Mouse (Mus musculus) adipocyte (in vitro differentiated cells): Measurements from ENCODE around the gene Ccnjl.

Experiments used
- DNase-seq: peaks from one replicate; pipeline ENCODE4 v3.0.0-alpha.2; 2016; ENCODE audit warnings: low spot score

Ccnjl gene

DNA sequence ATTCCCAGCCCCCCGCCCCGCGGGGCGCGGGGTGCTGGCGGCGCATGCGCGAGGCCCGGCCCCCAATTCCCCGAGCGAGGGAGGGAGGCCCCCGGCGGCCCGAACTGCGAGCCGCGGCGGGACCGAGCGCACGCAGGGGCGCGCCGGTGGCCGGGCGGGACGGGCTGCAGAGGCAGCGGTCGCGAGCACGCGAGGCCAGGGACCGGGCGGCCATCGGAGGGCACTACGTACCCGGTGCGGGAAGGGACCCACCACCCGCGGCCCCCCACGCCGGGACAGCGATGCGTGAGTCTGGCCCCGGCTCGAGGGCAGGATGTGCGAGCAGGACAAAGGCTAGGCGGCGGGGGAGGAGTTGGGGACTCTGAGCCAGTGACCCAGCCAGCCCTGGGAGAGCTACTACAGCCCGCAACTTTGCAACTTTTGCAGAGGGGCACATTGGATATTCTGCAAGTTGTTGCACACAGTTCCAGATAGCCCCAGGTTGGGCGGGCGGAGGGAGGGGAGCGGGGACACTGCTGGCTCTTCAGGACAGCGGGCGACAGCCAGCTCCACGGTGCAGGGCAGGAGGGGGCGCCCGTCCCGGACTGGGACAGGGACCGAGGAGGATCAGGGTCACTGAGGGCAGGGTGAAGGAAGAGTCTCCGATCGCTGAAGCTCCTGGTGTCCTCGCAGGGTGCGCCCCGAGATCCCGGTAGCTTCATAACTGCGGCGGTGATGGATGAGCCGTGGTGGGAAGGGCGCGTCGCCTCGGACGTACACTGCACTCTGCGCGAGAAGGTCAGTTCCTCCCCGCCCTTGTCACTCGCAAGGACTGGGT lies at the start of gene Ccnjl:
Gene Ccnjl (plus strand): TSS at position 102 of the 817 bp plus-strand sequence.
- no peak for DNase-seq

DNA sequence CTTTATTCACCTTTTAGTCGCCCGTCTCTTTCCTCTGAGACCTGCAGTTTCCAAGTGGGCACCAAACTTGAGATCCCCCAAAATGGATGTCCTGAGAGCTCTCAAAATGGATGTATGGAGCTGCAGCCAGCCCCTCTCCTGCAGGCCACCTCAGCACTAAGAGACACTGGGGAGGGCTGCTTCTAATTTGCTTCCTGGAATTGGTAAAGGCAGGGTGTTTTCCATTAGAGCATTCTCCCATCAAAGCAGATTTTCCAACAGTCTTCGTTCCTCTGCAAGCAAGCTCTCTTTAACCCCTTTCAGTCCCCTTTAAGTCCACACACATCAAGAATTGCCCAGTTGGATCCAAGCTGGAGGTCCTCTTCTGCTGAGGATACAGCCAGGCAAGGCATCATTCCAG lies 49.2 kb upstream of the Ccnjl start:
- no peak for DNase-seq

- no peak for DNase-seq
Observed at GRCm38 (mm10) chr11:43480561-43480960, 48.0 kb upstream of the Ccnjl start.

DNA sequence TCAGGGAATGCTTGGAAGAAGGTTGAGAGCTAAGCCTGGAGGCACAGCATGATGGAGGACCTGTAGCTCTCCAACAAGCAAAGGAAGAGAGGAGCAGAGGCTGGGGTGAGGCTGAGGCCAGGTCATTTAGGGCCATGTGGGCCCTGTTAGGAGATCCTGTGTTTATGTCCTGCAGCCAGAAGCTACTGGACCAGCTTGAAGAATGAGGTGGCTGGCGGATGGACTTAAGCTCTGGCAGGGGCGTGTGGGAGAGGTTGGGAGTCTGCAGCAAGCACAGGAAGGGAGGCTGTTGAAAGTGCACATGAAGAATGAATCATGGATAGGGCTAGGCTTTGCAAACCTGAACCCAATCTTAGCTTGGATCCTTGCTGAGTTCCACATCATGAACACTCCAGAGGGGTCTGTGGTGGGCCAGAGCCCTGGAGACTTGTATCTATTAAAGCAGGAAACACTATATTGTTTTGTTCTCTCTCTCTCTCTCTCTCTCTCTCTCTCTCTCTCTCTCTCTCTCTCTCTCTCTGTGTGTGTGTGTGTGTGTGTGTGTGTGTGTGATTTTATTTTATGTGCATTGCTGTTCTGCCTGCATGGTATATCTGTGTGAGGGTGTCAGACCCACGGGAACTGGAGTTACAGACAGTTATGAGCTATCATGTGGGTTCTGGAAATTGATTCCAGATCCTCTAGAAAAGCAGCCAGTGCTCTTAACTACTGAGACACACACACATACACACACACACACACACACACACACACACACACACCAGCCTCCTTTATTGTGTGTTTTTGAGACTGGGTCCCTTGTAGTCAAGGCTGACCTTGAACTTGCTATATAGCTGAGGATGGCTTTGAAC lies 46.7 kb upstream of the Ccnjl start:
- DNase-seq, result no peak

- no peak for DNase-seq
Observed at GRCm38 (mm10) chr11:43483122-43483792, 45.3 kb upstream of the Ccnjl start.

- no peak for DNase-seq
Observed at GRCm38 (mm10) chr11:43484057-43484456, 44.5 kb upstream of the Ccnjl start.

DNA sequence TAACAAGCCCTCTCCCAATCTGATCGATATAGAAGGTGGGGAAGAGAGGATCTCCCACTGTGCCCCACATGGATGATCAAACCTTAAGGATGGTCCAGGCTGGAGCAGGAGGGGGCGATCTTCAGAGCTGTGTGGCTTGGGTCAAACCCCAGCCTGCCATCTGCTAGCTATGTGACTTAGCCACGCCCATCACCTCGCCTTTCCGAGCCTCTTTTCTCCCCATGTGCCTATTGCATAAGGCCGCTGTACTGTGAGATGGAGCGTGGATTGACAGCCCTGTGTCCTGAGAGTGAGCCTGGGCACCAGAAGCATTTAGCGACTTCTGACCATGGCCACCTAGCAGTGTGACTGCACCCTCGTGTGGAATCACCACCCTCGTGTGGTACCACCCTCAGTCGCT lies 43.9 kb upstream of the Ccnjl start:
- no peak for DNase-seq

DNA sequence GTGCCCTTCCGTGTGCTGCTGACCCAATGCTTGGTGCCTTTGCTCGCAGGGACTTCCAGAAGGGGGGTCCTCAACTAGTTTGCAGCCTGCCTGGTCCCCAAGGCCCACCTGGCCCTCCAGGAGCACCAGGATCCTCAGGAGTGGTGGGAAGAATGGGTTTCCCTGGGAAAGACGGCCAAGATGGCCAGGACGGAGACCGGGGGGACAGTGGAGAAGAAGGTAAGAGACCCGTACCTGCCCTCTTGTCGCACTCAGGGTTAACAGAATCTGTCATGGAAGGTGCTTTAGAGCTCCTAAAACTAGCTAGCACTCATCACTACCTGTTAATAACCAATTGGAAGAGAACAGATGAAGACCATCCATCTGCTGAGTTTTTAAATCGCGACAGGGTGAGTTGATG lies 42.7 kb upstream of the Ccnjl start:
- DNase-seq, result no peak

- DNase-seq, result peak; percentile 78
Observed at GRCm38 (mm10) chr11:43492663-43493062, 35.9 kb upstream of the Ccnjl start.

DNA sequence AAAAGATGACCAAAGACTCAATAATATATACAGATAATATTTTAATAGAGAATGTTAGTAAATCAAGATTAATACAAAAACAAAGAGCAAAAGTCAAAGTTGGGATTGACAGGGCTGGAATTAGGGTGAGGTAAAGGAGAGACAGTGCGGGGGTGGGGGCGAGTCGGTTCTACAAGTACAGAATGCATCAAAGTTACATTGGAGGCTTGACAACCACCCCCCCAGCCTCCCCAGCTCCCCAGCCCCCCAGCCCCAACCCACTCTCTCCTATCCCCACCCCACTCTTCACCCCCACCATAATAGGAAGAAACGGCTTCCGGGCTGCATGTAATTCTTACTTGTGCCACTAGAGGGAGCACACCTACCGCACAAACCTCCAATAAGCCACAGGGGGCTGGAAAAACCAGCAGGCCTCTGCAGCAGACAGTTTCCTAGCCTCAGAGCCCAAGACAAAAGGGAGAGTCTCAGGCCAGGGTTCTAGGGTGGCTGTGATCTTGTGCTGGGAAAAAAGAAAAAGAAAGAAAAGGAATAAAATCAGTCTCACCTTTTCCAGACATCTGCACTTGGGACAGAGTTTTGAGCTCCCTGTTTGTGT lies 34.7 kb upstream of the Ccnjl start:
- DNase-seq, result peak; percentile 64

- DNase-seq, result no peak
Observed at GRCm38 (mm10) chr11:43495037-43495436, 33.5 kb upstream of the Ccnjl start.

GRCm38 (mm10) chr11:43495532-43495931 lies 33.1 kb upstream of the Ccnjl start:
- peak; percentile 30 for DNase-seq

- no peak for DNase-seq
Observed at GRCm38 (mm10) chr11:43501256-43501655, 27.3 kb upstream of the Ccnjl start.

GRCm38 (mm10) chr11:43505188-43505587 lies 23.4 kb upstream of the Ccnjl start:
- DNase-seq, result no peak

DNA sequence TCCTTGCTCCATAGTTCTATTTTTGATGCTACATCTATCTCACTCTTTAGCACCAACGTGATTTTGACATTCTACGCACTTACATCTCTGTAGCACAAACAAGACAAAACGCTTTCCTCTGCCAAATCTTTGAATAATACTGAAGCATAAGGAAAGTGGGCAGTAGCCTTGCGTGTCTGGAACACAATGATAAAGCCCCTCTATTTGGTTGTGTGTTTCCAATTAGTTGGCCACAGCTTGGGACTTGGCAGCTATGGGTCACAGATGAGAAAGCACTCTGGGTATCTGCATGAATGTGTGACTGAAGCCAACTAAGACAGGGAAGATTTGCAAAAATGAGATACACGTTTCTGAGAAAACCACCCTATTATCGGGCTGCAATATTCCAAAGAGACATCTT lies 20.6 kb upstream of the Ccnjl start:
- no peak for DNase-seq

GRCm38 (mm10) chr11:43509878-43510277 lies 18.7 kb upstream of the Ccnjl start:
- DNase-seq, result no peak

DNA sequence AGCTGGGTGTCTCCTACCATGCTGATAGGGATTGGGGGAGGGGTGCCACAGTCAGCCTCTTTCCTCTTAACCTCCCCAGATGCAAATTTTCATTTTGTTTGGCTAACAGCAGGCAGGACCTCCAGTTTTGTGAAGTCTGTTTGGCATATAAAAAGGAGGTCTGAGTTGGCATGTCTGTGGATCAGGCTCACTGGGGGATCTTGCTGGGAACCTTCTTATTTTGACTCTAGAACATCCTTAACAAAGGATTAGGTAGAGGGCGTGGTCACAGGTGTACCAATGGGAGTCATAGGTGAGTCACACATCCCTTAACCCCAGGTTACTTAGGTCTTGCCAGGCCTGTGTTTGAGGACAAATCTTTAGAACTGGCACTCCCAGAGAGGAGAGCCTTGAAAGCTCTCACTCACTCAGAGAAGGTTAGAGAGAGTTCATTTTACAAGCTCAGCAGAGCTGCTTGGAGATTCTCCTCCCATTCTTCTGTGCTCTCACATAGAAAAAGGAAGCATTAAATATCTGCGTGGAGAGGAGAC lies 15.9 kb upstream of the Ccnjl start:
- no peak for DNase-seq

- no peak for DNase-seq
Observed at GRCm38 (mm10) chr11:43516344-43517021, 12.1 kb upstream of the Ccnjl start.

GRCm38 (mm10) chr11:43517641-43518040 lies 10.9 kb upstream of the Ccnjl start:
- DNase-seq, result no peak

GRCm38 (mm10) chr11:43518086-43518485 lies 10.5 kb upstream of the Ccnjl start:
- no peak for DNase-seq

GRCm38 (mm10) chr11:43518821-43519220 lies 9.8 kb upstream of the Ccnjl start:
- DNase-seq, result no peak
